Mouse (Mus musculus): ENCODE measurements around the gene Tnnt1. TPM values are rescaled to one million over a fixed set of nuclear protein-coding genes. Genes with fewer than 3 reads are reported as not detected.
A peak's percentile ranks its signal among the peaks of the same experiment; 100 is the strongest.

Tnnt1 gene
- 10.8 and 15.2 TPM in 2 replicates for polyA plus RNA-seq (2015; fragmentation: Nextera tagmentation; extraction: Ambion mirVana)

DNA sequence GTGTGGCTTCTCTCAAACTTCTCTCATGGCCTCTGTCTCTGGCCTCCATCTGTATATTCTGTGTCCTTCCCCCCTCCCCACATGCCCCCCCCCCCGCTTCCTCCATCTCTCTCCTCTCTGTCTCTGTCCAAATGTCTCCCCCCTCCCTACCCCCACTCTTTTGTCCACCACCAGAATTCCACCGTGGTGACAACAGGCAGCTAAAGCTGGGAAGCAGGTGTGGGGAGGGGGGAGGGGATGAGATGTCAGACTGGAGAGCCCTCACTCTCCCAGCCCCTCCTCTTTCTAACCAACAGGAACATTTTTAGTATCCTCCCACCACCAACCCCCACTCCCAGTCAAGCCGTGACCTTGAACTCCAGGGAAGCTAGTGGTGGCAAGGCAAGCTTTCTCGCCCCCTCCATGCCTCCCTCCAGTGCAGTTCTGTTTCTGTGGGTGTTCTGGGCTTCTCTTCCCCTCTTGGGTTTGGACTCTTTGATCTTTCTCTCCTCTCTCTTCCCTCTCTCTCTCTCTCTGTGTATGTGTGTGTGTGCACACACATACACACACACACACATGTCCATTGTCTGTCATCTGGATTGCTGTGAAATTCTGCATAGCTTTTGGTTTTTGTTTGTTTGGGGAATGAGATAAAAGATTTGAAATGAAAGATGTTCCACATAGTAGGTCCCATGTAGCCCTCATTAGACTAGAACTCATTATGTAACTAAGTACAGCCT, at the start of gene Tnnt1:
Tnnt1 (minus strand) TSS at position 51 of the 719 bp plus-strand sequence.
- no peak for DNase-seq (ENCODE audit: low spot score)
- ATAC-seq (replicated peaks; ENCODE audit: low FRiP score, low read depth) = no peak; the same call in 1 of the 2 replicates
- Histone ChIP-seq H3K9me3 (replicated peaks; ENCODE audit: low read length) (no peaks in the 10 kb centered on the region), H3K36me3 (ENCODE audit: insufficient read depth, low read length) (no peaks in the 10 kb centered on the region), H3K4me2 (ENCODE audit: low read length) (no peak within 1 kb of the TSS), H3K27ac (no peak within 1 kb of the TSS), H3K27me3 (ENCODE audit: insufficient read depth, low read length) (no peaks in the 10 kb centered on the region), H3K4me3 (replicated peaks; ENCODE audit: low read depth, low read length) (no peak within 1 kb of the TSS), H3K4me1 (replicated peaks; ENCODE audit: insufficient read depth, low read length) (peaks cover 17% of the 10 kb centered on the region; the same call in 1 of the 2 replicates), H3K9ac (ENCODE audit: low read depth, low read length) (no peak within 1 kb of the TSS)
- no peak for TF ChIP-seq CTCF (IDR thresholded peaks at IDR 0.05; ENCODE audit: low read depth)
- WGBS = 18% methylated on average over 4 of the region's 4 CpGs

DNA sequence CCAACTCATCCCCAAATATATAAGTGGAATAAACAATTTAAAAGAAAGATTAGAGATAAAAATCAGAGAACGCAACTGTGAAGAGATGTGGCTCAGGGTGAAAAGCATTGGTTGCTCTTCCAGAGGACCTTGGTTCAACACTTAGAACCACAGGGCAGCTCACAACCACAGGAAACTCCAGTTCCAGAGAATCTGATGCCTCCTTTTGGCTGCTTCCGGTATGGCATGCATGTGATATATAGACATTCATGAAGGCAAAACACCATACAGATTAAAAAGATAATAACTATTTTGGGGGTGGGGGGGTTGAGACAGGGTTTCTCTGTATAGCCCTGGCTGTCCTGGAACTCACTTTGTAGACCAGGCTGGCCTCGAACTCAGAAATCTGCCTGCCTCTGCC, 46.5 kb upstream of the Tnnt1 start:
- no peak for TF ChIP-seq CTCF (IDR thresholded peaks at IDR 0.05; ENCODE audit: low read depth)
- Histone ChIP-seq H3K27me3 (ENCODE audit: insufficient read depth, low read length) (no peaks in the 10 kb centered on the region), H3K9ac (ENCODE audit: low read depth, low read length) (no peak overlapping the region), H3K36me3 (ENCODE audit: insufficient read depth, low read length) (no peaks in the 10 kb centered on the region), H3K27ac (no peak overlapping the region), H3K4me3 (replicated peaks; ENCODE audit: low read depth, low read length) (no peak overlapping the region), H3K9me3 (replicated peaks; ENCODE audit: low read length) (no peaks in the 10 kb centered on the region), H3K4me1 (replicated peaks; ENCODE audit: insufficient read depth, low read length) (no peaks in the 10 kb centered on the region), H3K4me2 (ENCODE audit: low read length) (no peak overlapping the region)
- DNase-seq (ENCODE audit: low spot score) (no peak), ATAC-seq (replicated peaks; ENCODE audit: low FRiP score, low read depth) (no peak)
- WGBS = 89% methylated on average over 3 of the region's 3 CpGs

DNA sequence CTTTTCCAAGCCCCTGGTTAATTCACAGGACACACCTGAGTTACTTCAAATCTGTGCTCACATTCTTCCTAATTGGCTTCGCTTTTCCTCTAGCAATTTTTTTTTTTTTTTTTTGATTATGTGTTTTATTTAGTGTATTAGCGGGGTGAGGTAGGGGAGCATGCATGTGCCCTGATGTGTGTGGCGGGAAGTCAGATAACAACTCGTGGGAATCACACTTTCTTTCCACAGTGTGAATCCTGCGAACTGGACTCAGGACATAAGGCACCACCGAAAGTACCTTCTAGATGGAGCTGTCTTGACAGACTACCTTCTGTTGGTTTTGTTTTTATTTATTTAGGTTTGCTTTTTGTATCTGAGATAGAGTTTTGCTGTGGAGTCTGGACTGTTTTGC, 41.0 kb upstream of the Tnnt1 start:
- Histone ChIP-seq H3K4me2 (ENCODE audit: low read length) (no peak overlapping the region), H3K27me3 (ENCODE audit: insufficient read depth, low read length) (no peaks in the 10 kb centered on the region), H3K4me1 (replicated peaks; ENCODE audit: insufficient read depth, low read length) (no peaks in the 10 kb centered on the region), H3K36me3 (ENCODE audit: insufficient read depth, low read length) (no peaks in the 10 kb centered on the region), H3K4me3 (replicated peaks; ENCODE audit: low read depth, low read length) (no peak overlapping the region), H3K9me3 (replicated peaks; ENCODE audit: low read length) (no peaks in the 10 kb centered on the region), H3K9ac (ENCODE audit: low read depth, low read length) (no peak overlapping the region), H3K27ac (no peak overlapping the region)
- TF ChIP-seq CTCF (IDR thresholded peaks at IDR 0.05; ENCODE audit: low read depth) = no peak
- no peak for DNase-seq (ENCODE audit: low spot score)
- WGBS = 61% methylated on average over 6 of the region's 6 CpGs
- no peak for ATAC-seq (replicated peaks; ENCODE audit: low FRiP score, low read depth)

GRCm38 (mm10) chr7:4556256-4557166, 40.3 kb upstream of the Tnnt1 start:
- no peak overlapping the region for H3K27ac ChIP-seq
- H3K9me3 ChIP-seq (replicated peaks; ENCODE audit: low read length) = no peaks in the 10 kb centered on the region
- no peaks in the 10 kb centered on the region for H3K4me1 ChIP-seq (replicated peaks; ENCODE audit: insufficient read depth, low read length)
- peak; percentile 94 for DNase-seq (ENCODE audit: low spot score)
- no peak overlapping the region for H3K4me3 ChIP-seq (replicated peaks; ENCODE audit: low read depth, low read length)
- H3K36me3 ChIP-seq (ENCODE audit: insufficient read depth, low read length) = no peaks in the 10 kb centered on the region
- ATAC-seq (replicated peaks; ENCODE audit: low FRiP score, low read depth) = peak; percentile 85
- no peak overlapping the region for H3K9ac ChIP-seq (ENCODE audit: low read depth, low read length)
- H3K27me3 ChIP-seq (ENCODE audit: insufficient read depth, low read length) = no peaks in the 10 kb centered on the region
- 22% methylated on average over 15 of the region's 15 CpGs for WGBS
- peak; percentile 97 for TF ChIP-seq CTCF (IDR thresholded peaks at IDR 0.05; ENCODE audit: low read depth)
- H3K4me2 ChIP-seq (ENCODE audit: low read length) = no peak overlapping the region

GRCm38 (mm10) chr7:4547221-4547641, 31.0 kb upstream of the Tnnt1 start, which contains the start of gene Syt5:
TSS of gene Syt5 (minus strand) at chr7:4547541.
- no peak for TF ChIP-seq CTCF (IDR thresholded peaks at IDR 0.05; ENCODE audit: low read depth)
- Histone ChIP-seq H3K4me1 (replicated peaks; ENCODE audit: insufficient read depth, low read length) (peaks cover 7% of the 10 kb centered on the region; the same call in 1 of the 2 replicates), H3K27ac (no peak within 1 kb of the TSS), H3K36me3 (ENCODE audit: insufficient read depth, low read length) (no peaks in the 10 kb centered on the region), H3K27me3 (ENCODE audit: insufficient read depth, low read length) (no peaks in the 10 kb centered on the region), H3K4me3 (replicated peaks; ENCODE audit: low read depth, low read length) (peak within 1 kb of the TSS; percentile 24), H3K4me2 (ENCODE audit: low read length) (peak within 1 kb of the TSS; percentile 71), H3K9ac (ENCODE audit: low read depth, low read length) (no peak within 1 kb of the TSS), H3K9me3 (replicated peaks; ENCODE audit: low read length) (no peaks in the 10 kb centered on the region)
- 8% methylated on average over 33 of the region's 33 CpGs for WGBS
- ATAC-seq (replicated peaks; ENCODE audit: low FRiP score, low read depth) (peak; percentile 38; the same call in 1 of the 2 replicates), DNase-seq (ENCODE audit: low spot score) (no peak)

DNA sequence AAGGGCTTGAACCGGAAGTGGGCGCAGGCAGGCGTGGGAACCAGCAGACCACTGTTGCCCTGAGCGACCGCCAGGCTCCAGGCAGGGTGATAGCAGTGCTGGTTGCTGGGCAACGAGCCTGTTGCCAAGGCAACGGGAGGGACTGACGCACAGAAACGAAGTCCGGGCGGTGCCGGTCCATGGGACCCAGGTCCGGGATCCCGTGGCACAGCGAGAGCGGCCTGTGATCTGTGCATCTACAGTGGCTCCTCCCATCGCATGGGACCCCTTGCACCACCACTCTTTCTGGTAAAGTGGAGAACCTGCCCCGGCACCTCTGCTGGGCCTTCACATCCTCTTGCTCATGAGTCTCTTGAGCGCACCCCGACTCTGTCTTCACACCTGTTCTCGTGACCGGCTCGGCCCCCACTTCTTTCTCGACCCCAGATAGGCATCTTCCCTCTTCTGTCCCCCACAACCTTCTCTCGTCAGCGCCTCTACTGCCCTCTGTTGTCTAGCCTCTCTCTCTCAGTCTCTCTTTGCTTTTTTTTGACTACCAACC, 30.5 kb upstream of the Tnnt1 start:
- 1% methylated on average over 26 of the region's 26 CpGs for WGBS
- Histone ChIP-seq H3K36me3 (ENCODE audit: insufficient read depth, low read length) (no peaks in the 10 kb centered on the region), H3K4me1 (replicated peaks; ENCODE audit: insufficient read depth, low read length) (peaks cover 7% of the 10 kb centered on the region; the same call in 1 of the 2 replicates), H3K9me3 (replicated peaks; ENCODE audit: low read length) (no peaks in the 10 kb centered on the region), H3K9ac (ENCODE audit: low read depth, low read length) (no peak overlapping the region), H3K27me3 (ENCODE audit: insufficient read depth, low read length) (no peaks in the 10 kb centered on the region), H3K27ac (no peak overlapping the region), H3K4me3 (replicated peaks; ENCODE audit: low read depth, low read length) (peak overlapping the region; percentile 24), H3K4me2 (ENCODE audit: low read length) (peak overlapping the region; percentile 71)
- peak; percentile 87 for ATAC-seq (replicated peaks; ENCODE audit: low FRiP score, low read depth)
- DNase-seq (ENCODE audit: low spot score) = peak; percentile 41
- TF ChIP-seq CTCF (IDR thresholded peaks at IDR 0.05; ENCODE audit: low read depth) = no peak; the same call in 1 of the 2 replicates

All from kidney, postnatal 0 days (tissue).